Mouse (Mus musculus) adrenal gland, postnatal 10 days (tissue): ENCODE results near the gene Cebpzos. TPM values are rescaled to one million over a fixed set of nuclear protein-coding genes. Genes with fewer than 3 reads are reported as not detected.

ENCODE experiments used
- DNase-seq: peaks from one replicate; pipeline ENCODE4 v3.0.0; 2021; ENCODE audit warnings: mixed read lengths
- long read RNA-seq, 2 experiments: library from polyadenylated mRNA; stranded (forward); transcript quantifications; one replicate each; pipeline ENCODE4 v2.0.0; 2021
- total RNA-seq, 2 experiments: library from RNA; stranded (reverse); gene quantifications; 2 replicates each; pipeline ENCODE4 v1.2.3; 2021

Cebpzos gene
- 10 to 100 TPM; 47.3 to 51.3 TPM for total RNA-seq
- long read RNA-seq, experiment 1, transcript Cebpzos-201 (5 exons, 753 nt), result minor isoform, 18 of 65 reads
- long read RNA-seq, experiment 1, transcript Cebpzos-202 (5 exons, 602 nt), result major isoform, 26 of 65 reads
- long read RNA-seq, experiment 1, partial matches to known transcripts, result 18 of 65 reads
- long read RNA-seq, experiment 1, other reads (novel, unspliced or antisense), result 3 of 65 reads
- long read RNA-seq, experiment 2, transcript Cebpzos-202 (5 exons, 602 nt), result minor isoform, 11 of 44 reads
- long read RNA-seq, experiment 2, transcript Cebpzos-201 (5 exons, 753 nt), result major isoform, 15 of 44 reads
- long read RNA-seq, experiment 2, partial matches to known transcripts, result 16 of 44 reads
- long read RNA-seq, experiment 2, other reads (novel, unspliced or antisense), result 2 of 44 reads

GRCm38 (mm10) chr17:78916369-78916813, at the start of gene Cebpzos:
Gene Cebpzos (plus strand): TSS chr17:78916500.
- peak; percentile 89 for DNase-seq

GRCm38 (mm10) chr17:78873886-78874285, 42.4 kb upstream of the Cebpzos start:
- no peak for DNase-seq

- peak; percentile 22 for DNase-seq
Measured at GRCm38 (mm10) chr17:78881878-78882304, 34.4 kb upstream of the Cebpzos start.

GRCm38 (mm10) chr17:78882401-78883112, 33.7 kb upstream of the Cebpzos start, which contains the start of gene Eif2ak2:
Gene Eif2ak2 (minus strand): TSS chr17:78882573.
- DNase-seq, result peak; percentile 94

- DNase-seq, result no peak
Measured at GRCm38 (mm10) chr17:78883291-78883690, 33.0 kb upstream of the Cebpzos start.

- no peak for DNase-seq
Measured at GRCm38 (mm10) chr17:78885286-78886065, 30.8 kb upstream of the Cebpzos start.

- peak; percentile 43 for DNase-seq
Measured at GRCm38 (mm10) chr17:78888554-78888953, 27.7 kb upstream of the Cebpzos start.

GRCm38 (mm10) chr17:78889184-78889583, 27.1 kb upstream of the Cebpzos start:
- DNase-seq, result no peak

GRCm38 (mm10) chr17:78891020-78891419, 25.3 kb upstream of the Cebpzos start:
- DNase-seq, result no peak

- DNase-seq, result no peak
Measured at GRCm38 (mm10) chr17:78894991-78895390, 21.3 kb upstream of the Cebpzos start.

GRCm38 (mm10) chr17:78895394-78895793, 20.9 kb upstream of the Cebpzos start:
- DNase-seq, result peak; percentile 62

GRCm38 (mm10) chr17:78903158-78903557, 13.1 kb upstream of the Cebpzos start:
- DNase-seq, result no peak

- DNase-seq, result no peak
Measured at GRCm38 (mm10) chr17:78906892-78907291, 9.4 kb upstream of the Cebpzos start, which contains the start of gene Sult6b1. Gene Sult6b1 (minus strand): TSS chr17:78906992.

- DNase-seq, result no peak
Measured at GRCm38 (mm10) chr17:78909374-78909773, 6.9 kb upstream of the Cebpzos start.

- DNase-seq, result peak; percentile 19
Measured at GRCm38 (mm10) chr17:78912861-78913281, 3.4 kb upstream of the Cebpzos start.

- no peak for DNase-seq
Measured at GRCm38 (mm10) chr17:78913921-78914320, 2.4 kb upstream of the Cebpzos start.

- DNase-seq, result no peak
Measured at GRCm38 (mm10) chr17:78915772-78916171, 528 bp upstream of the Cebpzos start.

GRCm38 (mm10) chr17:78916899-78917298, 599 bp downstream of the Cebpzos start:
- no peak for DNase-seq

GRCm38 (mm10) chr17:78917696-78918095, 1.4 kb downstream of the Cebpzos start:
- DNase-seq, result no peak

- no peak for DNase-seq
Measured at GRCm38 (mm10) chr17:78935857-78936256, 19.6 kb downstream of the Cebpzos start.

- DNase-seq, result peak; percentile 97
Measured at GRCm38 (mm10) chr17:78936466-78937228, 20.3 kb downstream of the Cebpzos start, which contains the start of the genes Cebpz and Ndufaf7. Gene Cebpz (minus strand): TSS chr17:78937066. Gene Ndufaf7 (plus strand): TSS chr17:78937136.
